Mouse (Mus musculus): ENCODE measurements around the gene Mrgpra1.

DNA sequence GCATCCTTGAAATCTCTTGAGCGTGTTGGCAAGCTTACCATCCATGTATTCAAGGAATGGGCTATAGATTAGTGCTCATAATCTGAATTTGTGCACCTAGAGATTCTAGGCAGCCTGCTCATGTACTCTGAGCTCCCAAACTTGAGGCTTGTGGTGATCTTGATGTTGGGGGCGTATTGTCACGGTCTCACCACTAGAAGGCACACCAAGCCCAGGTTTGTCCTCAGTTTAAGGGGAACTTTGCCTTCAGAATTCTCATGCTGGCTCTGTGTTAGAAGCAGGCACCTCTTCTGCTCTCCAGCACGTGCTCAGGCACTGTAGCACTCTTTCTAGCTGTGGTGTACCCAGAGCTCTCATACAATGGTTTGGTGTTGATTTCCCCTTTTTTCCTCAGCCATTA, 41.8 kb downstream of the Mrgpra1 start:
- peak; percentile 45 for TF ChIP-seq CTCF (IDR thresholded peaks at IDR 0.05; ENCODE audit: low read depth, low read length)
- no peak for TF ChIP-seq POLR2A (IDR thresholded peaks at IDR 0.05; ENCODE audit: insufficient read depth, low read length)

Data from ES-Bruce4 (cell line).